Comparison of ENCODE assay signal across 10 mouse cellular contexts in genomic region chr6:86479816-86480188, GRCm38 (mm10). TPM values are rescaled to one million over a fixed set of nuclear protein-coding genes. Genes with fewer than 3 reads are reported as not detected.
DNase-seq lines count a peak whose midpoint lies in the region; ATAC-seq and TF ChIP-seq lines count a peak whose summit lies in the region.
"Had no signal": no experiment of that assay in that cellular context is flagged by ENCODE, and none has a peak within 500 bp of the region (broad histone marks: within the 10 kb centered on the region; RNA-seq: fewer than 3 reads in every experiment).

No protein-coding gene starts in this region.

- H3K79me2 ChIP-seq in myocyte (ENCODE audit: control insufficient read depth, insufficient read depth), result peaks cover 8% of the 10 kb centered on the region

- no peak for TF ChIP-seq CTCF in layer of hippocampus, adult 2 months (conservative IDR thresholded peaks at IDR 0.05)
- no peak for TF ChIP-seq CTCF in heart, postnatal 0 days (IDR thresholded peaks at IDR 0.05; ENCODE audit: low read depth)

- no peaks in the 10 kb centered on the region for H3K36me3 ChIP-seq in forebrain, embryonic 12.5 days (replicated peaks)
- no peaks in the 10 kb centered on the region for H3K36me3 ChIP-seq in forebrain, embryonic 11.5 days (ENCODE audit: control insufficient read depth, insufficient read depth, low read length)
- H3K36me3 ChIP-seq in heart, postnatal 0 days (replicated peaks; ENCODE audit: control insufficient read depth, insufficient read depth, low read length), result no peaks in the 10 kb centered on the region
- no peaks in the 10 kb centered on the region for H3K36me3 ChIP-seq in myocyte (ENCODE audit: control insufficient read depth, insufficient read depth)

- no peak for TF ChIP-seq POLR2A in myocyte (IDR thresholded peaks at IDR 0.05; ENCODE audit: insufficient read length, low read depth)

- TF ChIP-seq EP300 in heart, postnatal 0 days (IDR thresholded peaks at IDR 0.05; ENCODE audit: low read depth), result no peak

- H3K9me3 ChIP-seq in forebrain, embryonic 12.5 days, result no peaks in the 10 kb centered on the region
- H3K9me3 ChIP-seq in forebrain, embryonic 11.5 days (ENCODE audit: control insufficient read depth, low read length), result no peaks in the 10 kb centered on the region
- H3K9me3 ChIP-seq in heart, postnatal 0 days (replicated peaks; ENCODE audit: control insufficient read depth, low read length), result no peaks in the 10 kb centered on the region

- no peak overlapping the region for H3K4me2 ChIP-seq in forebrain, embryonic 12.5 days
- H3K4me2 ChIP-seq in forebrain, embryonic 11.5 days (ENCODE audit: low read depth, low read length, severe bottlenecking), result no peak overlapping the region
- peak overlapping the region; percentile 56 for H3K4me2 ChIP-seq in heart, postnatal 0 days (ENCODE audit: low read depth, low read length)
- peak overlapping the region; percentile 95 for H3K4me2 ChIP-seq in myocyte (ENCODE audit: low read depth)

- ATAC-seq in forebrain, embryonic 12.5 days (ENCODE audit: low FRiP score), result no peak
- no peak for ATAC-seq in forebrain, embryonic 11.5 days (replicated peaks; ENCODE audit: low FRiP score)
- no peak for ATAC-seq in heart, postnatal 0 days (ENCODE audit: insufficient read depth, low read depth)
- ATAC-seq: Patski had no signal

- 0 out of 2 replicates have a peak, but pooled peaks cover 4% of the 10 kb centered on the region for H3K4me1 ChIP-seq in forebrain, embryonic 12.5 days
- peaks cover 2% of the 10 kb centered on the region; the same call in 1 of the 2 replicates for H3K4me1 ChIP-seq in forebrain, embryonic 11.5 days (replicated peaks; ENCODE audit: control insufficient read depth, insufficient read depth, low read length)
- H3K4me1 ChIP-seq in heart, postnatal 0 days (ENCODE audit: control insufficient read depth, insufficient read depth), result peaks cover 63% of the 10 kb centered on the region

- no peak overlapping the region for H3K9ac ChIP-seq in forebrain, embryonic 12.5 days
- H3K9ac ChIP-seq in forebrain, embryonic 11.5 days (ENCODE audit: low read length), result no peak overlapping the region
- H3K9ac ChIP-seq in heart, postnatal 0 days (replicated peaks; ENCODE audit: low read depth, low read length), result no peak overlapping the region

- no peak overlapping the region for H3K4me3 ChIP-seq in forebrain, embryonic 12.5 days (replicated peaks)
- no peak overlapping the region for H3K4me3 ChIP-seq in forebrain, embryonic 11.5 days (ENCODE audit: low read depth, low read length)
- no peak overlapping the region for H3K4me3 ChIP-seq in layer of hippocampus, adult 2 months
- no peak overlapping the region; the same call in 1 of the 2 replicates for H3K4me3 ChIP-seq in heart, postnatal 0 days (ENCODE audit: low read depth, low read length)
- H3K4me3 ChIP-seq in myocyte, result peak overlapping the region; percentile 23

- 0 out of 2 replicates have a peak overlapping the region, but pooled peaks have one; percentile 9 for H3K27ac ChIP-seq in forebrain, embryonic 12.5 days
- H3K27ac ChIP-seq in forebrain, embryonic 11.5 days (ENCODE audit: low read depth, low read length), result no peak overlapping the region
- peak overlapping the region; percentile 84 for H3K27ac ChIP-seq in layer of hippocampus, adult 2 months
- H3K27ac ChIP-seq in heart, postnatal 0 days (ENCODE audit: low read depth), result peak overlapping the region; percentile 95

- intact Hi-C loops in gastrocnemius, postnatal 14 days (cut with DNase I; ENCODE audit: low total_unique reads), result no loop called here

- H3K27me3 ChIP-seq in forebrain, embryonic 12.5 days, result no peaks in the 10 kb centered on the region
- H3K27me3 ChIP-seq in forebrain, embryonic 11.5 days (ENCODE audit: control insufficient read depth, insufficient read depth, low read length), result no peaks in the 10 kb centered on the region
- no peaks in the 10 kb centered on the region for H3K27me3 ChIP-seq in heart, postnatal 0 days (ENCODE audit: control insufficient read depth, insufficient read depth, low read length)
- H3K27me3 ChIP-seq in myocyte (ENCODE audit: control insufficient read depth, insufficient read depth, insufficient read length), result no peaks in the 10 kb centered on the region
- H3K27me3 ChIP-seq: Patski had no signal

- no peak for DNase-seq in forebrain, embryonic 11.5 days (ENCODE audit: low spot score)
- DNase-seq in layer of hippocampus, adult 2 months (ENCODE audit: low spot score in 2 of 2), result no peak
- no peak for DNase-seq in layer of hippocampus, postnatal 25 days (ENCODE audit: extremely low spot score in 1 of 2, low spot score in 1 of 2)
- DNase-seq in heart, postnatal 0 days (ENCODE audit: low spot score), result no peak
- DNase-seq in gastrocnemius, postnatal 14 days, result no peak
- DNase-seq in adrenal gland, postnatal 14 days, result no peak

- no peak overlapping the region for H3ac ChIP-seq in myocyte (ENCODE audit: control insufficient read depth, insufficient read length)

TF ChIP-seq in myocyte, 11 proteins besides CTCF, POLR2A, EP300 and RAD21:
- TF ChIP-seq MYOG (IDR thresholded peaks at IDR 0.05; ENCODE audit: control insufficient read depth in 1 of 3, insufficient read depth in 1 of 3, insufficient read length in 2 of 3, low read depth in 2 of 3) (no peak), USF1 (IDR thresholded peaks at IDR 0.05; ENCODE audit: low read depth) (no peak), E2F4 (IDR thresholded peaks at IDR 0.05; ENCODE audit: insufficient read depth) (no peak), MAX (IDR thresholded peaks at IDR 0.05; ENCODE audit: low read depth) (no peak), TCF3 (IDR thresholded peaks at IDR 0.05; ENCODE audit: insufficient read length, low read depth) (no peak), SRF (IDR thresholded peaks at IDR 0.05; ENCODE audit: control insufficient read depth, insufficient read length, low read depth) (no peak), CEBPB (IDR thresholded peaks at IDR 0.05; ENCODE audit: insufficient read depth, poor library complexity, severe bottlenecking) (no peak), MYOD1 (IDR thresholded peaks at IDR 0.05; ENCODE audit: control insufficient read depth in 1 of 3, insufficient read length in 2 of 3, low read depth in 2 of 3) (no peak), REST (IDR thresholded peaks at IDR 0.05; ENCODE audit: insufficient read depth, insufficient read length) (no peak), TCF12 (IDR thresholded peaks at IDR 0.05; ENCODE audit: insufficient read depth, poor library complexity, severe bottlenecking) (no peak), POLR2AphosphoS2 (IDR thresholded peaks at IDR 0.05; ENCODE audit: insufficient read length, low read depth) (no peak)

RNA-seq across cellular contexts. Expression of gene C87436, which starts 41.6 kb away (rescaled TPM):
- 30.4 and 30.6 TPM in 2 replicates for polyA plus RNA-seq in forebrain, embryonic 12.5 days (2016; fragmentation: Nextera tagmentation; extraction: Ambion mirVana)
- 28.1 and 28.6 TPM in 2 replicates for polyA plus RNA-seq in forebrain, embryonic 11.5 days (2014; fragmentation: Nextera tagmentation; extraction: Ambion mirVana)
- total RNA-seq in layer of hippocampus, adult 2 months (2021), result 10 to 100 TPM; 18.9 to 20.6 TPM
- total RNA-seq in layer of hippocampus, postnatal 25 days (2021), result 10 to 100 TPM; 16.1 to 17.4 TPM
- total RNA-seq in heart, postnatal 0 days (2014; rRNA removed; ENCODE audit: low replicate concordance), result 9.1 and 9.9 TPM in 2 replicates
- 16.4 and 16.9 TPM in 2 replicates for polyA plus RNA-seq in heart, postnatal 0 days (2015; fragmentation: Nextera tagmentation; extraction: Ambion mirVana)
- 6.9 TPM for polyA plus RNA-seq in myocyte (2012; fragmentation: generic; extraction: Trizol)
- 1 to 10 TPM; 6.4 to 7.8 TPM for total RNA-seq in gastrocnemius, postnatal 14 days (2021)
- total RNA-seq in adrenal gland, postnatal 14 days (2021), result 15.6 and 16.4 TPM in 2 replicates

RNA-seq across cellular contexts. Expression of gene Pcbp1, which starts 46.3 kb away (rescaled TPM):
- polyA plus RNA-seq in forebrain, embryonic 12.5 days (2016; fragmentation: Nextera tagmentation; extraction: Ambion mirVana), result 497 and 562 TPM in 2 replicates
- polyA plus RNA-seq in forebrain, embryonic 11.5 days (2014; fragmentation: Nextera tagmentation; extraction: Ambion mirVana), result 573 and 583 TPM in 2 replicates
- 100 to 1,000 TPM; 179 to 184 TPM for total RNA-seq in layer of hippocampus, adult 2 months (2021)
- total RNA-seq in layer of hippocampus, postnatal 25 days (2021), result 100 to 1,000 TPM; 187 to 192 TPM
- total RNA-seq in heart, postnatal 0 days (2014; rRNA removed; ENCODE audit: low replicate concordance), result 46.2 and 55.2 TPM in 2 replicates
- 276 and 285 TPM in 2 replicates for polyA plus RNA-seq in heart, postnatal 0 days (2015; fragmentation: Nextera tagmentation; extraction: Ambion mirVana)
- polyA plus RNA-seq in myocyte (2012; fragmentation: generic; extraction: Trizol), result 306 TPM
- 100 to 1,000 TPM; 128 to 164 TPM for total RNA-seq in gastrocnemius, postnatal 14 days (2021)
- 260 TPM in 2 replicates for total RNA-seq in adrenal gland, postnatal 14 days (2021)

RNA-seq across cellular contexts. Expression of gene Gm44790, which starts 53.3 kb away (rescaled TPM):
- not detected in 2 replicates for polyA plus RNA-seq in forebrain, embryonic 12.5 days (2016; fragmentation: Nextera tagmentation; extraction: Ambion mirVana)
- 0.37 TPM in 1 of 2 replicates, not detected in the other for polyA plus RNA-seq in forebrain, embryonic 11.5 days (2014; fragmentation: Nextera tagmentation; extraction: Ambion mirVana)
- total RNA-seq in layer of hippocampus, adult 2 months (2021), result not detected
- total RNA-seq in layer of hippocampus, postnatal 25 days (2021), result 1 to 10 TPM in 1 of 2 experiments, under 1 TPM in 1; 0.92 to 3.0 TPM
- 0.46 TPM in 1 of 2 replicates, not detected in the other for total RNA-seq in heart, postnatal 0 days (2014; rRNA removed; ENCODE audit: low replicate concordance)
- polyA plus RNA-seq in heart, postnatal 0 days (2015; fragmentation: Nextera tagmentation; extraction: Ambion mirVana), result not detected in 2 replicates
- polyA plus RNA-seq in myocyte (2012; fragmentation: generic; extraction: Trizol), result not detected
- under 1 TPM in 1 of 2 experiments, not detected in 1; 0.47 TPM for total RNA-seq in gastrocnemius, postnatal 14 days (2021)
- total RNA-seq in adrenal gland, postnatal 14 days (2021), result 0.78 TPM in 1 of 2 replicates, not detected in the other
- total RNA-seq: gastrocnemius, postnatal 25 days had no signal

Comparison
In these comparisons a context has a peak if more than half of its experiments do, and no peak if none do; other contexts are left out.
1. H3K4me2 ChIP-seq: peak in heart, postnatal 0 days (single experiment) and myocyte (single experiment); none in forebrain, embryonic 12.5 days (single experiment) and forebrain, embryonic 11.5 days (single experiment).